Mouse (Mus musculus): ENCODE data around the gene 2010111I01Rik. TPM values are rescaled to one million over a fixed set of nuclear protein-coding genes. Genes with fewer than 3 reads are reported as not detected.
A peak's percentile ranks its signal among the peaks of the same experiment; 100 is the strongest.
"Not testable (repeated sequence)": the region's sequence is repeated elsewhere in the genome, so short reads cannot be mapped to it uniquely, and the experiment has no call there.

Gene 2010111I01Rik
- total RNA-seq, 2 experiments from 2014 or later = 61.5 to 67.5 TPM

- DNase-seq = no peak
Measured at GRCm38 (mm10) chr13:63203502-63204278, 239.0 kb downstream of the 2010111I01Rik start.

- no peak for DNase-seq
Measured at GRCm38 (mm10) chr13:63205750-63206149, 241.1 kb downstream of the 2010111I01Rik start.

- no peak for DNase-seq
Measured at GRCm38 (mm10) chr13:63206396-63206795, 241.7 kb downstream of the 2010111I01Rik start.

- DNase-seq = no peak
Measured at GRCm38 (mm10) chr13:63216537-63216936, 251.8 kb downstream of the 2010111I01Rik start.

- DNase-seq = no peak
Measured at GRCm38 (mm10) chr13:63223026-63223770, 258.5 kb downstream of the 2010111I01Rik start.

GRCm38 (mm10) chr13:63225796-63226583 lies 261.3 kb downstream of the 2010111I01Rik start:
- DNase-seq = no peak

GRCm38 (mm10) chr13:63227785-63228184 lies 263.1 kb downstream of the 2010111I01Rik start:
- DNase-seq = no peak

GRCm38 (mm10) chr13:63230955-63231701 lies 266.4 kb downstream of the 2010111I01Rik start:
- no peak for DNase-seq

- no peak for DNase-seq
Measured at GRCm38 (mm10) chr13:63231702-63232070, 267.0 kb downstream of the 2010111I01Rik start.

- DNase-seq = no peak
Measured at GRCm38 (mm10) chr13:63232558-63232957, 267.9 kb downstream of the 2010111I01Rik start.

GRCm38 (mm10) chr13:63234520-63234919 lies 269.8 kb downstream of the 2010111I01Rik start:
- DNase-seq = not testable (repeated sequence)

GRCm38 (mm10) chr13:63235551-63235950 lies 270.9 kb downstream of the 2010111I01Rik start:
- DNase-seq = no peak

GRCm38 (mm10) chr13:63236159-63236893 lies 271.6 kb downstream of the 2010111I01Rik start:
- no peak for DNase-seq

- no peak for DNase-seq
Measured at GRCm38 (mm10) chr13:63238045-63238444, 273.4 kb downstream of the 2010111I01Rik start.

- DNase-seq = no peak
Measured at GRCm38 (mm10) chr13:63239301-63239804, 274.7 kb downstream of the 2010111I01Rik start.

- peak; percentile 85 for DNase-seq
Measured at GRCm38 (mm10) chr13:63239877-63240671, 275.4 kb downstream of the 2010111I01Rik start.

- DNase-seq = no peak
Measured at GRCm38 (mm10) chr13:63240835-63241234, 276.1 kb downstream of the 2010111I01Rik start.

- DNase-seq = no peak
Measured at GRCm38 (mm10) chr13:63241665-63242064, 277.0 kb downstream of the 2010111I01Rik start.

- DNase-seq = no peak
Measured at GRCm38 (mm10) chr13:63242401-63243192, 277.9 kb downstream of the 2010111I01Rik start.
